Mouse (Mus musculus) cortical plate, adult 2 months (tissue): ENCODE data around the gene Pcolce.

ENCODE experiments used
- CTCF ChIP-seq: fragments of 200-500 bp; IDR thresholded peaks from 2 replicates; pipeline ENCODE4 v1.5.1; 2011; ENCODE audit warnings: mild to moderate bottlenecking, control low read depth, low read length; ENCODE audit not compliant: insufficient read depth; ENCODE audit errors: extremely low read depth
- POLR2A ChIP-seq: fragments of 200-500 bp; IDR thresholded peaks from 2 replicates; pipeline ENCODE4 v1.6.1; 2011; ENCODE audit warnings: mild to moderate bottlenecking, low read length, control low read depth; ENCODE audit not compliant: insufficient read depth; ENCODE audit errors: extremely low read depth

GRCm38 (mm10) chr5:137656977-137657376 is 43.4 kb upstream of the Pcolce start:
- peak; percentile 90 for TF ChIP-seq CTCF
- TF ChIP-seq POLR2A, result no peak
